Mouse (Mus musculus): Measurements from ENCODE around the gene Dcx. TPM values are rescaled to one million over a fixed set of nuclear protein-coding genes. Genes with fewer than 3 reads are reported as not detected.

Dcx gene
- polyA plus RNA-seq, 1 experiment from 2014 or later = 6.9 TPM

DNA sequence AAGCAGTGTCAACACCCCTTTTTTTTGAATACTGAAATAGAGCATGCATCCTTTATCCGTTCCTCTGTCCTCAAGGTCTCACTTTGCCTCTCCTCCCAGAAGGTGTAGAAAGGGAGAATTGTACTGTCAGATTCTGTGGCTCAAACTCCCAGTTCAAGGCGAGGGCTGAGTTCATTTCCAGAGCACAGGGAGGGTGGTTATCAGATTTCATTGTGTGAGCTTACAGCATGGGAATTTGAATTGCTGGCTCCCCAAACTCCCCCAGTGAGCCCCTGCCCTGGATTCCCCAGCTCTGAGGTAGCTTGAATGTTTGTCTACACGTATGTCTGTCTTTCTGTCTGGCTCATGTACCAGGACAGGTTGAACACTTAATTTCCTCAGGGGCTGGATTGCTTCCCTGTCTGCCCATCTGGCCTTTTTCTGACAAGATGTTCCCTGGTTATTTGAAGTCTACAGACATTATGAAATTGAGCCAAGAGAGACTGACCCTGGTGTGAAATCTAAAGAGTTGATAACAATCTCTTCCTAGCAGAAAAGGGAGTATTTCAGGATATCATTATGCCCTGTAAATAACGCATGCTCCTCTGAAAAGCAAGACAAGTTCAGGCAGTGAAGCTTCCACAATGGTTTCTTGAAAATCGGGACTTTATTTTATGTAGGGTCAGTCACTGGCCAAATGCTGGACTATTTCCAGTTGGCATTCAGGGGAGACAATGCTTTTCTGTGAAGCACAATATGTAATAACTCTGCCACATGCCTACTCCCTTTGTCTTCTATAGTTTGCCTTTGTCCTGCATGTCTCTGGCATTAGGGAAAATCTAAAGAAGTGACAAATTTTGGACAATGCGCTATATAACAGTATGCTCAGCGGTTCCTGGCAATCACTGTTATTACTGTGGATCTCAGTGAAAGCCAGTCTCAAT, 35.5 kb downstream of the Dcx start:
- 52% methylated on average over 7 of the region's 7 CpGs for WGBS
- H3K27me3 ChIP-seq (ENCODE audit: control insufficient read depth, insufficient read depth, low read length) = no peaks in the 10 kb centered on the region
- peak; percentile 84; the same call in 1 of the 2 replicates for ATAC-seq (ENCODE audit: low FRiP score, low TSS enrichment)

DNA sequence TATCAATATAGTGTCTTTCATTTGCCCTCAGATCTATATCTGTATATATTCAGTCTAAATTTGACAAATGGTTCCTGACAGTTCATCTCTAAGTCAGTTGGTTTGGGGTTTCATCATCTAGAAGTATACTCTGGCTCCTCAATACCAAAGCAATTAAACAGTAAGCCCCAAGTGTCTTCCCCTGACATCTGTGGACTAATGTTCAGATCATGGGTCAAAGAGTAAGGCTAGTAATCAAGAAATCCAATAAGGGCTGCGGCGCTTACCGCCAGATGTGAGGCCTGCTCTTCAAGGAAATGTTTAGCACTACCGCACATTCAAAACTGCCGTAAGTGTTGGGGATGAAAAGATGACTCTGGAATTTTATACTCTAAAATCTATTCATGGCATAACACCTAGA, 36.2 kb downstream of the Dcx start:
- Histone ChIP-seq H3K4me1 (ENCODE audit: control insufficient read depth, insufficient read depth, low read length) (no peaks in the 10 kb centered on the region), H3K36me3 (ENCODE audit: control insufficient read depth, insufficient read depth, low read length) (no peaks in the 10 kb centered on the region), H3K27me3 (ENCODE audit: control insufficient read depth, insufficient read depth, low read length) (no peaks in the 10 kb centered on the region), H3K9ac (ENCODE audit: low read depth, low read length) (no peak overlapping the region), H3K27ac (ENCODE audit: low read depth, low read length) (no peak overlapping the region), H3K4me3 (ENCODE audit: low read length) (no peak overlapping the region), H3K4me2 (replicated peaks; ENCODE audit: low read depth, low read length) (no peak overlapping the region), H3K9me3 (ENCODE audit: control insufficient read depth, low read length) (no peaks in the 10 kb centered on the region)
- 62% methylated on average over 5 of the region's 5 CpGs for WGBS
- peak; percentile 57; the same call in 1 of the 2 replicates for ATAC-seq (ENCODE audit: low FRiP score, low TSS enrichment)

More for the DNA sequence above, 35.5 kb downstream of the Dcx start:
- no peaks in the 10 kb centered on the region for H3K9me3 ChIP-seq (ENCODE audit: control insufficient read depth, low read length)
- H3K4me3 ChIP-seq (ENCODE audit: low read length) = no peak overlapping the region
- H3K4me1 ChIP-seq (ENCODE audit: control insufficient read depth, insufficient read depth, low read length) = no peaks in the 10 kb centered on the region
- no peak overlapping the region for H3K4me2 ChIP-seq (replicated peaks; ENCODE audit: low read depth, low read length)
- no peak overlapping the region for H3K9ac ChIP-seq (ENCODE audit: low read depth, low read length)
- H3K36me3 ChIP-seq (ENCODE audit: control insufficient read depth, insufficient read depth, low read length) = no peaks in the 10 kb centered on the region
- no peak overlapping the region for H3K27ac ChIP-seq (ENCODE audit: low read depth, low read length)

DNA sequence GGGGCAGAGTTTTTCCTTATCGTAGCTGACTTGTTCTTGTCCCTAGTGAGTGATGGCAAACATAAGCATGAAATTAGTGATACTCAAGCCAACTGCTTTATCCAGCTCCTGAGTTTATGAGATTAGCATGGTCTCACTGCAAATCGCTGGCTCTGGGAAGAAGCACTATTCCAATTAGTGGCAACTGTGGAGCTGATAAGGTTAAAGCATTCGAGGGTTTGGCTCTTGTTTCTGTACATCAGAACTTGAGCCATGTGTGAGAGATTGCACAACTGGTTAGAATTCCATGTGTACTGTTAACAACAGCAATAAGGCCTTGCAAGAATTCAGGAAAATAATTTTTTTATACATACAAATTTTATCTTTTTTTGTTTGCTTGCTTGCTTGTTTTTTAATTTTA, 39.9 kb downstream of the Dcx start:
- WGBS = 69% methylated on average over 3 of the region's 3 CpGs
- Histone ChIP-seq H3K27me3 (ENCODE audit: control insufficient read depth, insufficient read depth, low read length) (no peaks in the 10 kb centered on the region), H3K9ac (ENCODE audit: low read depth, low read length) (no peak overlapping the region), H3K9me3 (ENCODE audit: control insufficient read depth, low read length) (no peaks in the 10 kb centered on the region), H3K4me2 (replicated peaks; ENCODE audit: low read depth, low read length) (no peak overlapping the region), H3K36me3 (ENCODE audit: control insufficient read depth, insufficient read depth, low read length) (no peaks in the 10 kb centered on the region), H3K4me1 (ENCODE audit: control insufficient read depth, insufficient read depth, low read length) (no peaks in the 10 kb centered on the region), H3K4me3 (ENCODE audit: low read length) (no peak overlapping the region), H3K27ac (ENCODE audit: low read depth, low read length) (no peak overlapping the region)
- no peak for ATAC-seq (ENCODE audit: low FRiP score, low TSS enrichment)

DNA sequence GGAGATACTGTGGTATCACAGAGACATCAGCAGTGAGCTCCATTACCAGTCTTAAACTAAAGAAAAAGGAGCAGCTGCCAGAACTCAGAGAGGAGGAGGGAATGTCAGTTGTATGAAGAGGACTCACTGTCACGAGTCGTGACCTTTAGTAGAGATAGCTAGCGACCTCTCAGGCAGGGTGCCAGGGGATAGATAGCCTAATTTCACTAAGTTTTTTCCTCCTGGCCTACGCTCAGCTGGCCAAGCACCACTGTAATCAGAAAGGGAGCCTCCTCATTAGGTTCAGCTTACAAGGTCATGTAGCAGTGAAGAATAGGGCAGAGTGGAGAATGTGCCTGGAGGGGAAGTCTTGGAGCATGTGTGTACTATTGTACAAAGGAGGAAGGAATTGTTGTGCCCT, 47.3 kb downstream of the Dcx start:
- H3K27me3 ChIP-seq (ENCODE audit: control insufficient read depth, insufficient read depth, low read length) = no peaks in the 10 kb centered on the region
- H3K4me3 ChIP-seq (ENCODE audit: low read length) = no peak overlapping the region
- no peak overlapping the region for H3K4me2 ChIP-seq (replicated peaks; ENCODE audit: low read depth, low read length)
- no peaks in the 10 kb centered on the region for H3K36me3 ChIP-seq (ENCODE audit: control insufficient read depth, insufficient read depth, low read length)
- no peak overlapping the region for H3K9ac ChIP-seq (ENCODE audit: low read depth, low read length)
- H3K9me3 ChIP-seq (ENCODE audit: control insufficient read depth, low read length) = no peaks in the 10 kb centered on the region
- ATAC-seq (ENCODE audit: low FRiP score, low TSS enrichment) = peak; percentile 83
- H3K27ac ChIP-seq (ENCODE audit: low read depth, low read length) = no peak overlapping the region
- WGBS = 48% methylated on average over 4 of the region's 4 CpGs
- no peaks in the 10 kb centered on the region for H3K4me1 ChIP-seq (ENCODE audit: control insufficient read depth, insufficient read depth, low read length)

DNA sequence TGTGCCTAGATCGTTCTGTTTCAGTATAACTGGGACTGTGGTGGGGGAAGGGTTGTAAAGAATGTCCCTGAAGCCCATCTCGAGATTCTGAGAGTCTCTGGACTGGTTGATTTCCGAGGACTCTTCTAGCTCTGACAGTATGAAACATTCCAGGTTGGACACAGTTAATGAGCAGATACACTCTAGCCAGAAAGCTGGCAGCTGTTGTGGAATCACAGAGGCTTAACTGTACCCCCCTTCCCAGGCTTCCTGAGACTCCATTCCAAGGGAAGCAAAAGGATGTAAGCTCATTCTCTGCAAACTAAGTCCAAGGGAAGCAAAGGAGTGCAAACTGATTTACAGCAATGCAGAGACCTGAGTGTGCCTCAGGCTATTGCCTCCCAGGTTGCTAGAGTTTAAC, 48.2 kb downstream of the Dcx start:
- H3K9ac ChIP-seq (ENCODE audit: low read depth, low read length) = no peak overlapping the region
- H3K4me1 ChIP-seq (ENCODE audit: control insufficient read depth, insufficient read depth, low read length) = no peaks in the 10 kb centered on the region
- H3K9me3 ChIP-seq (ENCODE audit: control insufficient read depth, low read length) = no peaks in the 10 kb centered on the region
- no peak overlapping the region for H3K27ac ChIP-seq (ENCODE audit: low read depth, low read length)
- peak; percentile 60; the same call in 1 of the 2 replicates for ATAC-seq (ENCODE audit: low FRiP score, low TSS enrichment)
- H3K36me3 ChIP-seq (ENCODE audit: control insufficient read depth, insufficient read depth, low read length) = no peaks in the 10 kb centered on the region
- no peak overlapping the region for H3K4me2 ChIP-seq (replicated peaks; ENCODE audit: low read depth, low read length)
- WGBS = 25% methylated on average over 3 of the region's 3 CpGs
- H3K4me3 ChIP-seq (ENCODE audit: low read length) = no peak overlapping the region
- H3K27me3 ChIP-seq (ENCODE audit: control insufficient read depth, insufficient read depth, low read length) = no peaks in the 10 kb centered on the region

DNA sequence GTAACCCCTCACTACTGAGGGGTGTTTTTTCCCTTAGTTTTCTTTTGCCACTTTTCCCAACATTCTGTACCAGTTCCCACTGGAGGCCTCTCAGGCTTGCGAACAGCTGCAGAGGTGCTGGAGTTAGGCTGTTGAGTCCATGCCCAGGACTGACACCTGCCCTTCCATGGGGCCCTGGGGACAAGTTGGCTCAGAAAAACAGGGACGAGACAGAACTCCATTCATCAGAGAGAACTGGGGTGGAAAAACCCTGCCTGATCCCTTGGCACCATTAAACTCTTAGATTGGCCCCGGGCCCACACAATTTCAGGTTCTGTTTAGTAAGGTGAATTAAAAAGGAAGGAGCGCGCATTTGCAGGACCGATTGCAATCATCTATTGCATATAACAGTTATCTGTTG, 48.8 kb downstream of the Dcx start:
- peak overlapping the region; percentile 24; the same call in 1 of the 2 replicates for H3K27ac ChIP-seq (ENCODE audit: low read depth, low read length)
- no peak overlapping the region for H3K4me3 ChIP-seq (ENCODE audit: low read length)
- WGBS = 76% methylated on average over 6 of the region's 6 CpGs
- H3K4me1 ChIP-seq (ENCODE audit: control insufficient read depth, insufficient read depth, low read length) = no peaks in the 10 kb centered on the region
- H3K4me2 ChIP-seq (replicated peaks; ENCODE audit: low read depth, low read length) = no peak overlapping the region
- H3K9ac ChIP-seq (ENCODE audit: low read depth, low read length) = no peak overlapping the region
- H3K9me3 ChIP-seq (ENCODE audit: control insufficient read depth, low read length) = no peaks in the 10 kb centered on the region
- ATAC-seq (ENCODE audit: low FRiP score, low TSS enrichment) = 0 out of 2 replicates have a peak, but pooled peaks have one; percentile 28
- H3K27me3 ChIP-seq (ENCODE audit: control insufficient read depth, insufficient read depth, low read length) = no peaks in the 10 kb centered on the region
- H3K36me3 ChIP-seq (ENCODE audit: control insufficient read depth, insufficient read depth, low read length) = no peaks in the 10 kb centered on the region

DNA sequence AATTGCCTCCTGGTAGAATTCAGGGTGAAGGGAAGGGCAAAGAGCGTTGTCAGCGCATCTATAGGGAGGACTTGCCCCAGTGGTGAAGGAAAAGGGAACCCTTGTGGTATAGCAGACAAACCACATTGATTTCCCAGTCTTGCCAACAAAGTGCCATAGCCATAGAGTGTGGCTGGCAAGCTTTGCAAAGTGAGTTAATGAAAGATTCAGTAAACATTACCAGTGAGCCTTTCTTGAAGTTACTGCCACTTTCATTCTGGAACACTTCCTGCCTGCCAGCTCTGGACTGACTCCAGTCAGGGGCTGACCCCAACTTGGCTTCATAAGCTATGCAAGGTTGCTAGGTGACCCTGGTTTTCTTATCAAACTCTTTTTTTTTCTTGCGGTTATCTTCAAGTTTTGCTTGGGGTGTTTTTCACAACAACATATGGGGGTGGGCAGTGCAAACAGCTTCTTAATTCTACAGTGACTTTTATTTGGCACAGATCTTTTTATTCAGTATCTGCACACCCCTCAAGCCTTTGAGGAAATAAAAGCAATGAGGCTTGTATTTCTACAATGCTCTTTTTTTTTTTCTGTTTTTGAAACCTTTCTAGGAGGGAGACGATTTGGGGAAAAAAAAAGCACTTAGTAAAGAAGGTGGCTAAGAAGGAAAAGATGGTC, 51.2 kb downstream of the Dcx start:
- 65% methylated on average over 4 of the region's 4 CpGs for WGBS
- no peaks in the 10 kb centered on the region for H3K27me3 ChIP-seq (ENCODE audit: control insufficient read depth, insufficient read depth, low read length)
- no peak overlapping the region for H3K4me2 ChIP-seq (replicated peaks; ENCODE audit: low read depth, low read length)
- H3K27ac ChIP-seq (ENCODE audit: low read depth, low read length) = no peak overlapping the region
- H3K4me3 ChIP-seq (ENCODE audit: low read length) = no peak overlapping the region
- H3K9me3 ChIP-seq (ENCODE audit: control insufficient read depth, low read length) = no peaks in the 10 kb centered on the region
- no peak for ATAC-seq (ENCODE audit: low FRiP score, low TSS enrichment)
- no peaks in the 10 kb centered on the region for H3K36me3 ChIP-seq (ENCODE audit: control insufficient read depth, insufficient read depth, low read length)
- no peaks in the 10 kb centered on the region for H3K4me1 ChIP-seq (ENCODE audit: control insufficient read depth, insufficient read depth, low read length)
- H3K9ac ChIP-seq (ENCODE audit: low read depth, low read length) = no peak overlapping the region

DNA sequence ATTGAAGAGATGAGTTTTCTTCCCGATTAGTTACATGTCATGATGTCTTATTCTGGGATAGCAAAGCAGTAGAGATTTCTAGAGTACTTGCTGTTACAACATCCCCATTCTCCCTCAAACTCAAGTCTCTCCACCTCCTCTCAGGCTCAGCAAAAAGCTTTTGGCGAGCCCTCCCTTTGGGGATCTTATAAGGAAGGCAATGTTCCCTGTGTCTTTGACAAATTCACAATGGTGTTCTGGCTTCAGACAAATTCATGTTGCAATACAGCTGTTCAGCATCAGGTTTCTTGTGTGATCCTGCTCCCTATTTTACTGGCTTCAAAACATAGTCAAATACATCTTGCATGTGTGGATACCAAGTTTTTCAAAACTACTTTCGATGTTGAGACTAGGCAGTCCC, 53.5 kb downstream of the Dcx start:
- no peaks in the 10 kb centered on the region for H3K9me3 ChIP-seq (ENCODE audit: control insufficient read depth, low read length)
- no peaks in the 10 kb centered on the region for H3K4me1 ChIP-seq (ENCODE audit: control insufficient read depth, insufficient read depth, low read length)
- H3K27me3 ChIP-seq (ENCODE audit: control insufficient read depth, insufficient read depth, low read length) = no peaks in the 10 kb centered on the region
- no peak overlapping the region for H3K4me2 ChIP-seq (replicated peaks; ENCODE audit: low read depth, low read length)
- 87% methylated on average over 3 of the region's 3 CpGs for WGBS
- no peaks in the 10 kb centered on the region for H3K36me3 ChIP-seq (ENCODE audit: control insufficient read depth, insufficient read depth, low read length)
- ATAC-seq (ENCODE audit: low FRiP score, low TSS enrichment) = no peak
- no peak overlapping the region for H3K9ac ChIP-seq (ENCODE audit: low read depth, low read length)
- H3K27ac ChIP-seq (ENCODE audit: low read depth, low read length) = no peak overlapping the region
- H3K4me3 ChIP-seq (ENCODE audit: low read length) = no peak overlapping the region

DNA sequence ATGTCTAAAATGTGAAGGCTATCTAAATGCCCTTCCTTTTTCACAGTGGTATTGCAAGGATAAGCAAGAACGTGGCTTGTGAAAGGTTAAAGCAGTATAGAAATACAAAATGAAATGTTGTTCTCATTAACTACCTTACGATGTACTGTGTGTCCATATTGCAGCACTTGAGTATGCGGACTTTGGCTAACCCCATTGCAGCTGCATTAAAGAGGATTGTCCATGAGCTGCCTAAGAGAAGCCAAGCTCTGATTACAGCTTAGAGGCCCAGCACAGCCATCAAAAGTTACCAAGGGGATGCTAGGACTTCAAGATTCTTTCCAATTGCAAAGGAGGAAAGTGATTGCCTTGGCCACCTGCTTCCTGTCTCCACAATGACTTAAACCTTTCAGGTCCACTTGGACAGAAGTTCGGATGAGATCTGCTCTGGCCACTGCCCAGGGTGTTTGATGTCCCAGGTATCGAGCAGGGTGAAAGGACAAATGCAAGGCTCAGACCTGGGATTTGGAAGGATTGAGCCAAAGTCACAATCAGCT, 65.9 kb downstream of the Dcx start:
- Histone ChIP-seq H3K36me3 (ENCODE audit: control insufficient read depth, insufficient read depth, low read length) (no peaks in the 10 kb centered on the region), H3K27ac (ENCODE audit: low read depth, low read length) (no peak overlapping the region), H3K4me3 (ENCODE audit: low read length) (no peak overlapping the region), H3K4me1 (ENCODE audit: control insufficient read depth, insufficient read depth, low read length) (no peaks in the 10 kb centered on the region), H3K9ac (ENCODE audit: low read depth, low read length) (no peak overlapping the region), H3K9me3 (ENCODE audit: control insufficient read depth, low read length) (no peaks in the 10 kb centered on the region), H3K4me2 (replicated peaks; ENCODE audit: low read depth, low read length) (no peak overlapping the region), H3K27me3 (ENCODE audit: control insufficient read depth, insufficient read depth, low read length) (no peaks in the 10 kb centered on the region)
- ATAC-seq (ENCODE audit: low FRiP score, low TSS enrichment) = no peak
- 82% methylated on average over 5 of the region's 5 CpGs for WGBS
